Mouse (Mus musculus) intestine, embryonic 14.5 days (tissue): Measurements from ENCODE around the gene Hmbs. TPM values are rescaled to one million over a fixed set of nuclear protein-coding genes. Genes with fewer than 3 reads are reported as not detected.
"Not testable (repeated sequence)": the region's sequence is repeated elsewhere in the genome, so short reads cannot be mapped to it uniquely, and the experiment has no call there.

Source experiments
- ATAC-seq: fragments of 200-750 bp; cut with Nextera tagmentation; replicated peaks from 2 replicates; pipeline ENCODE4 v1.8.0; 2017; ENCODE audit warnings: low read depth, moderate number of reproducible peaks, moderate TSS enrichment, moderate library complexity; ENCODE audit not compliant: low FRiP score, low TSS enrichment
- DNase-seq: peaks from one replicate; pipeline ENCODE4 v3.0.0-alpha.2; 2018; ENCODE audit warnings: low spot score
- H3K27ac ChIP-seq: fragments of 300-500 bp; sonication (generic); 2 replicates; pipeline ENCODE4 v1.5.1; 2014; ENCODE audit warnings: low read depth, mild to moderate bottlenecking, control low read depth
- H3K27me3 ChIP-seq: fragments of 300-500 bp; sonication (generic); replicated peaks from 2 replicates; pipeline ENCODE4 v1.6.1; 2014; ENCODE audit warnings: low read length, control low read depth; ENCODE audit not compliant: control insufficient read depth, insufficient read depth
- H3K36me3 ChIP-seq: fragments of 300-500 bp; sonication (generic); 2 replicates; pipeline ENCODE4 v1.6.1; 2014; ENCODE audit warnings: low read length, control low read depth; ENCODE audit not compliant: control insufficient read depth, insufficient read depth
- H3K4me1 ChIP-seq: fragments of 300-500 bp; sonication (generic); replicated peaks from 2 replicates; pipeline ENCODE4 v1.6.1; 2014; ENCODE audit warnings: low read length, control low read depth, mixed read lengths; ENCODE audit not compliant: control insufficient read depth, insufficient read depth
- H3K4me2 ChIP-seq: fragments of 300-500 bp; sonication (generic); 2 replicates; pipeline ENCODE4 v1.6.1; 2014; ENCODE audit warnings: low read length
- H3K4me3 ChIP-seq: fragments of 300-500 bp; sonication (generic); 2 replicates; pipeline ENCODE4 v1.5.1; 2014; ENCODE audit warnings: low read depth, low read length, control low read depth, mixed read lengths
- H3K9ac ChIP-seq: fragments of 300-500 bp; sonication (generic); 2 replicates; pipeline ENCODE4 v1.6.1; 2014; ENCODE audit warnings: mild to moderate bottlenecking, low read length
- H3K9me3 ChIP-seq: fragments of 300-500 bp; sonication (generic); 2 replicates; pipeline ENCODE4 v1.6.1; 2016; ENCODE audit warnings: low read length, control low read depth; ENCODE audit not compliant: control insufficient read depth
- WGBS: fragments of 180-500 bp; shearing (Covaris S2); extraction: QIAGEN DNeasy Blood & Tissue Kit; methylation state at CpG from one replicate; pipeline ENCODE4 v1.1.7; 2014; 5-methylcytosine and 5-hydroxymethylcytosine counted together
- microRNA-seq: library from miRNA; unstranded; fragments of <30 nt; microRNA quantifications from one replicate; pipeline ENCODE4, GENCODE M21; 2016
- polyA plus RNA-seq: library from polyadenylated mRNA; unstranded; fragments of >200 nt; fragmentation: Nextera tagmentation; extraction: Ambion mirVana; gene quantifications from 2 replicates; pipeline ENCODE4 v1.2.1, GENCODE M21; 2014

Hmbs gene
- polyA plus RNA-seq, 1 experiment from 2014 or later: 128 TPM

GRCm38 (mm10) chr9:44300001-44300400, 44.0 kb downstream of the Hmbs start:
- whole genome bisulfite sequencing: 93% methylated on average over 3 of the region's 3 CpGs
- not testable (repeated sequence) for H3K9ac ChIP-seq, ATAC-seq, H3K4me3 ChIP-seq, DNase-seq, H3K27ac ChIP-seq, H3K9me3 ChIP-seq, H3K4me2 ChIP-seq, H3K27me3 ChIP-seq, H3K4me1 ChIP-seq
- peaks cover 76% of the 10 kb centered on the region for H3K36me3 ChIP-seq

GRCm38 (mm10) chr9:44292490-44292889, 51.5 kb downstream of the Hmbs start:
- H3K27ac ChIP-seq: no peak overlapping the region
- ATAC-seq (no peak), DNase-seq (peak; percentile 56)
- no peak overlapping the region for H3K4me2 ChIP-seq
- peaks cover 53% of the 10 kb centered on the region for H3K36me3 ChIP-seq
- H3K27me3 ChIP-seq: peaks cover 13% of the 10 kb centered on the region; the same call in 1 of the 2 replicates
- no peaks in the 10 kb centered on the region for H3K9me3 ChIP-seq
- peaks cover 11% of the 10 kb centered on the region; the same call in 1 of the 2 replicates for H3K4me1 ChIP-seq
- no peak overlapping the region for H3K9ac ChIP-seq
- H3K4me3 ChIP-seq: no peak overlapping the region
- 65% methylated on average over 3 of the region's 3 CpGs for WGBS

- 15% methylated on average over 11 of the region's 11 CpGs for WGBS
- peak overlapping the region; percentile 97 for H3K4me2 ChIP-seq
- peaks cover 25% of the 10 kb centered on the region for H3K36me3 ChIP-seq
- peaks cover 14% of the 10 kb centered on the region; the same call in 1 of the 2 replicates for H3K4me1 ChIP-seq
- DNase-seq (no peak), ATAC-seq (no peak)
- peaks cover 27% of the 10 kb centered on the region; the same call in 1 of the 2 replicates for H3K27me3 ChIP-seq
- no peak overlapping the region for H3K27ac ChIP-seq
- no peak overlapping the region for H3K4me3 ChIP-seq
- no peaks in the 10 kb centered on the region for H3K9me3 ChIP-seq
- H3K9ac ChIP-seq: no peak overlapping the region
Observed at GRCm38 (mm10) chr9:44288959-44289291, 55.1 kb downstream of the Hmbs start.

- peaks cover 27% of the 10 kb centered on the region; the same call in 1 of the 2 replicates for H3K27me3 ChIP-seq
- H3K9ac ChIP-seq: peak within 1 kb of the TSS; percentile 58
- DNase-seq: peak; percentile 70
- peaks cover 14% of the 10 kb centered on the region; the same call in 1 of the 2 replicates for H3K4me1 ChIP-seq
- H3K4me3 ChIP-seq: peak within 1 kb of the TSS; percentile 62
- ATAC-seq: peak; percentile 54
- 1% methylated on average over 37 of the region's 38 CpGs for WGBS
- H3K36me3 ChIP-seq: peaks cover 18% of the 10 kb centered on the region
- H3K27ac ChIP-seq: no peak within 1 kb of the TSS
- H3K4me2 ChIP-seq: peak within 1 kb of the TSS; percentile 97
- no peaks in the 10 kb centered on the region for H3K9me3 ChIP-seq
Observed at GRCm38 (mm10) chr9:44288076-44288958, 55.7 kb downstream of the Hmbs start, which contains the start of gene Abcg4. Gene Abcg4 (minus strand): TSS chr9:44288615.

GRCm38 (mm10) chr9:44287401-44288075, 56.5 kb downstream of the Hmbs start:
- WGBS: 1% methylated on average over 47 of the region's 47 CpGs
- H3K27ac ChIP-seq: no peak overlapping the region
- peak overlapping the region; percentile 58 for H3K9ac ChIP-seq
- H3K36me3 ChIP-seq: peaks cover 13% of the 10 kb centered on the region; the same call in 1 of the 2 replicates
- H3K9me3 ChIP-seq: no peaks in the 10 kb centered on the region
- H3K4me2 ChIP-seq: peak overlapping the region; percentile 97
- peak overlapping the region; percentile 62 for H3K4me3 ChIP-seq
- H3K27me3 ChIP-seq: peaks cover 27% of the 10 kb centered on the region; the same call in 1 of the 2 replicates
- peaks cover 14% of the 10 kb centered on the region; the same call in 1 of the 2 replicates for H3K4me1 ChIP-seq
- peak; percentile 80 for DNase-seq
- peak; percentile 41 for ATAC-seq

- Histone ChIP-seq H3K4me3 (peak overlapping the region; percentile 62), H3K27me3 (peaks cover 27% of the 10 kb centered on the region; the same call in 1 of the 2 replicates), H3K4me2 (peak overlapping the region; percentile 97), H3K36me3 (peaks cover 8% of the 10 kb centered on the region; the same call in 1 of the 2 replicates), H3K27ac (no peak overlapping the region), H3K4me1 (peaks cover 14% of the 10 kb centered on the region; the same call in 1 of the 2 replicates), H3K9me3 (no peaks in the 10 kb centered on the region), H3K9ac (peak overlapping the region; percentile 58)
- peak; percentile 54 for DNase-seq
- 9% methylated on average over 11 of the region's 11 CpGs for WGBS
- no peak for ATAC-seq
Observed at GRCm38 (mm10) chr9:44287003-44287400, 57.0 kb downstream of the Hmbs start.

Small RNAs within 50 kb of the gene (microRNA-seq; reads per million reads assigned to microRNA genes)
- not detected for gene Gm44335

Other genes starting within 250 kb of the Hmbs start
- 0.18 TPM in 1 of 2 replicates, not detected in the other for gene Mfrp, start 242.5 kb downstream of the Hmbs start, polyA plus RNA-seq
- 3.2 and 3.4 TPM in 2 replicates for gene C1qtnf5, start 237.0 kb downstream of the Hmbs start, polyA plus RNA-seq
- 0.14 and 0.36 TPM in 2 replicates for gene Gm49380, start 230.7 kb downstream of the Hmbs start, polyA plus RNA-seq
- 70.2 and 75.7 TPM in 2 replicates for gene Rnf26, start 230.7 kb downstream of the Hmbs start, polyA plus RNA-seq
- 47.9 and 49.7 TPM in 2 replicates for gene Mcam, start 209.8 kb downstream of the Hmbs start, polyA plus RNA-seq
- 18.1 and 19.9 TPM in 2 replicates for gene Cbl, start 110.2 kb downstream of the Hmbs start, polyA plus RNA-seq
- not detected in 2 replicates for gene Ccdc153, start 103.6 kb downstream of the Hmbs start, polyA plus RNA-seq
- 3.1 TPM in 2 replicates for gene Pdzd3, start 92.8 kb downstream of the Hmbs start, polyA plus RNA-seq
- gene Nlrx1, start 75.6 kb downstream of the Hmbs start, polyA plus RNA-seq: 6.3 and 7.0 TPM in 2 replicates
- 3.6 and 4.1 TPM in 2 replicates for gene Abcg4, start 55.6 kb downstream of the Hmbs start, polyA plus RNA-seq
- gene Hinfp, start 38.6 kb downstream of the Hmbs start, polyA plus RNA-seq: 18.5 and 22.9 TPM in 2 replicates
- 5.7 and 5.8 TPM in 2 replicates for gene C2cd2l, start 23.9 kb downstream of the Hmbs start, polyA plus RNA-seq
- gene Dpagt1, start 18.2 kb downstream of the Hmbs start, polyA plus RNA-seq: 45.4 and 46.2 TPM in 2 replicates
- 302 and 311 TPM in 2 replicates for gene H2afx, start 9.5 kb downstream of the Hmbs start, polyA plus RNA-seq
- gene Vps11, start 17.4 kb upstream of the Hmbs start, polyA plus RNA-seq: 25.3 and 29.5 TPM in 2 replicates
- gene Hyou1, start 35.3 kb upstream of the Hmbs start, polyA plus RNA-seq: 28.4 and 37.0 TPM in 2 replicates
- 37.8 and 38.1 TPM in 2 replicates for gene Slc37a4, start 52.6 kb upstream of the Hmbs start, polyA plus RNA-seq
- gene Rps25, start 62.9 kb upstream of the Hmbs start, polyA plus RNA-seq: 2,858 and 3,005 TPM in 2 replicates
- 113 and 120 TPM in 2 replicates for gene Trappc4, start 63.4 kb upstream of the Hmbs start, polyA plus RNA-seq
- gene Ccdc84, start 74.3 kb upstream of the Hmbs start, polyA plus RNA-seq: 27.1 and 29.3 TPM in 2 replicates
- gene Foxr1, start 96.9 kb upstream of the Hmbs start, polyA plus RNA-seq: not detected in 2 replicates
- 2.1 and 2.3 TPM in 2 replicates for gene Upk2, start 110.7 kb upstream of the Hmbs start, polyA plus RNA-seq
- 10.2 TPM in 2 replicates for gene Bcl9l, start 138.6 kb upstream of the Hmbs start, polyA plus RNA-seq
- gene Cxcr5, start 217.6 kb upstream of the Hmbs start, polyA plus RNA-seq: 0.82 and 0.89 TPM in 2 replicates